Comparison of ENCODE assay signal across 13 mouse cellular contexts in genomic region chr9:116677142-116677541, GRCm38 (mm10).
DNase-seq lines count a peak whose midpoint lies in the region; ATAC-seq lines count a peak whose summit lies in the region.
"Had no signal": no experiment of that assay in that cellular context is flagged by ENCODE, and none has a peak within 500 bp of the region (broad histone marks: within the 10 kb centered on the region; RNA-seq: fewer than 3 reads in every experiment).

No protein-coding gene starts in this region.

- peak; percentile 7 for DNase-seq in gastrocnemius, adult 18-20 months (ENCODE audit: low spot score)
- no peak for DNase-seq in gastrocnemius, postnatal 10 days
- no peak for DNase-seq in kidney, postnatal 25 days
- DNase-seq in mesoderm, embryonic 11.5 days (ENCODE audit: low read depth, low spot score) = peak; percentile 24
- DNase-seq in cerebellum, postnatal 36 days = no peak
- no peak for DNase-seq in forebrain, embryonic 11.5 days (ENCODE audit: low spot score)
- DNase-seq: adrenal gland, postnatal 10 days; kidney, adult 18-20 months; midbrain, embryonic 14.5 days; spleen, adult 18-20 months had no signal

- no peak overlapping the region for H3K4me3 ChIP-seq in kidney, embryonic 16.5 days (ENCODE audit: low read length)
- H3K4me3 ChIP-seq in heart, embryonic 15.5 days = no peak overlapping the region
- H3K4me3 ChIP-seq in forebrain, embryonic 11.5 days (ENCODE audit: low read depth, low read length) = no peak overlapping the region

- 65% methylated on average over 4 of the region's 4 CpGs for WGBS in kidney, embryonic 16.5 days
- 30% methylated on average over 4 of the region's 4 CpGs for WGBS in heart, embryonic 15.5 days
- 75% methylated on average over 4 of the region's 4 CpGs for WGBS in forebrain, embryonic 11.5 days

- peak overlapping the region; percentile 66 for H3K27ac ChIP-seq in kidney, embryonic 16.5 days (ENCODE audit: low read length)
- H3K27ac ChIP-seq in heart, embryonic 15.5 days = peak overlapping the region; percentile 85
- no peak overlapping the region for H3K27ac ChIP-seq in forebrain, embryonic 11.5 days (ENCODE audit: low read depth, low read length)

- no peak overlapping the region for H3K9ac ChIP-seq in kidney, embryonic 16.5 days (replicated peaks; ENCODE audit: low read length)
- H3K9ac ChIP-seq in heart, embryonic 15.5 days = no peak overlapping the region
- no peak overlapping the region for H3K9ac ChIP-seq in forebrain, embryonic 11.5 days (ENCODE audit: low read length)
- H3K9ac ChIP-seq: forebrain, postnatal 0 days had no signal

- peak; percentile 81 for ATAC-seq in kidney, embryonic 16.5 days (ENCODE audit: low FRiP score, low TSS enrichment)
- ATAC-seq in heart, embryonic 15.5 days (replicated peaks; ENCODE audit: insufficient number of reproducible peaks, insufficient read depth, low FRiP score, low read depth) = peak; percentile 63
- no peak for ATAC-seq in forebrain, embryonic 11.5 days (replicated peaks; ENCODE audit: low FRiP score)
- ATAC-seq: forebrain, postnatal 0 days had no signal

- no peaks in the 10 kb centered on the region for H3K9me3 ChIP-seq in kidney, embryonic 16.5 days (ENCODE audit: low read length)
- H3K9me3 ChIP-seq in heart, embryonic 15.5 days (replicated peaks) = no peaks in the 10 kb centered on the region
- H3K9me3 ChIP-seq in forebrain, embryonic 11.5 days (ENCODE audit: control insufficient read depth, low read length) = no peaks in the 10 kb centered on the region

- H3K27me3 ChIP-seq in kidney, embryonic 16.5 days (ENCODE audit: insufficient read depth, low read length) = no peaks in the 10 kb centered on the region
- no peaks in the 10 kb centered on the region for H3K27me3 ChIP-seq in heart, embryonic 15.5 days
- no peaks in the 10 kb centered on the region for H3K27me3 ChIP-seq in forebrain, embryonic 11.5 days (ENCODE audit: control insufficient read depth, insufficient read depth, low read length)

- no peak overlapping the region for H3K4me2 ChIP-seq in kidney, embryonic 16.5 days (replicated peaks; ENCODE audit: low read depth, low read length)
- no peak overlapping the region for H3K4me2 ChIP-seq in heart, embryonic 15.5 days
- H3K4me2 ChIP-seq in forebrain, embryonic 11.5 days (ENCODE audit: low read depth, low read length, severe bottlenecking) = no peak overlapping the region

- H3K36me3 ChIP-seq in kidney, embryonic 16.5 days (ENCODE audit: insufficient read depth, low read length) = 0 out of 2 replicates have a peak, but pooled peaks cover 6% of the 10 kb centered on the region
- H3K36me3 ChIP-seq in heart, embryonic 15.5 days = 0 out of 2 replicates have a peak, but pooled peaks cover 3% of the 10 kb centered on the region
- no peaks in the 10 kb centered on the region for H3K36me3 ChIP-seq in forebrain, embryonic 11.5 days (ENCODE audit: control insufficient read depth, insufficient read depth, low read length)

- H3K4me1 ChIP-seq in kidney, embryonic 16.5 days (ENCODE audit: insufficient read depth, low read length) = peaks cover 4% of the 10 kb centered on the region; the same call in 1 of the 2 replicates
- peaks cover 23% of the 10 kb centered on the region for H3K4me1 ChIP-seq in heart, embryonic 15.5 days (replicated peaks)
- H3K4me1 ChIP-seq in forebrain, embryonic 11.5 days (replicated peaks; ENCODE audit: control insufficient read depth, insufficient read depth, low read length) = no peaks in the 10 kb centered on the region

Comparison
In these comparisons a context has a peak if more than half of its experiments do, and no peak if none do; other contexts are left out.
1. DNase-seq: peak in gastrocnemius, adult 18-20 months (single experiment) and mesoderm, embryonic 11.5 days (single experiment); none in gastrocnemius, postnatal 10 days (single experiment), kidney, postnatal 25 days (0 of 2), cerebellum, postnatal 36 days (0 of 2) and forebrain, embryonic 11.5 days (single experiment).